Mouse (Mus musculus) E14TG2a.4 (cell line): Measurements from ENCODE around the gene Fastk.

ENCODE experiments used
- CTCF ChIP-seq: conservative IDR thresholded peaks from 2 replicates; pipeline ENCODE4 v1.5.1; 2014; ENCODE audit warnings: low read length
- NANOG ChIP-seq: IDR thresholded peaks from 2 replicates; pipeline ENCODE4 v1.6.1; 2014; ENCODE audit warnings: borderline replicate concordance, low read length, mixed read lengths
- POU5F1 ChIP-seq: IDR thresholded peaks from 2 replicates; pipeline ENCODE4 v1.6.1; 2014; ENCODE audit warnings: low read length, borderline replicate concordance

DNA sequence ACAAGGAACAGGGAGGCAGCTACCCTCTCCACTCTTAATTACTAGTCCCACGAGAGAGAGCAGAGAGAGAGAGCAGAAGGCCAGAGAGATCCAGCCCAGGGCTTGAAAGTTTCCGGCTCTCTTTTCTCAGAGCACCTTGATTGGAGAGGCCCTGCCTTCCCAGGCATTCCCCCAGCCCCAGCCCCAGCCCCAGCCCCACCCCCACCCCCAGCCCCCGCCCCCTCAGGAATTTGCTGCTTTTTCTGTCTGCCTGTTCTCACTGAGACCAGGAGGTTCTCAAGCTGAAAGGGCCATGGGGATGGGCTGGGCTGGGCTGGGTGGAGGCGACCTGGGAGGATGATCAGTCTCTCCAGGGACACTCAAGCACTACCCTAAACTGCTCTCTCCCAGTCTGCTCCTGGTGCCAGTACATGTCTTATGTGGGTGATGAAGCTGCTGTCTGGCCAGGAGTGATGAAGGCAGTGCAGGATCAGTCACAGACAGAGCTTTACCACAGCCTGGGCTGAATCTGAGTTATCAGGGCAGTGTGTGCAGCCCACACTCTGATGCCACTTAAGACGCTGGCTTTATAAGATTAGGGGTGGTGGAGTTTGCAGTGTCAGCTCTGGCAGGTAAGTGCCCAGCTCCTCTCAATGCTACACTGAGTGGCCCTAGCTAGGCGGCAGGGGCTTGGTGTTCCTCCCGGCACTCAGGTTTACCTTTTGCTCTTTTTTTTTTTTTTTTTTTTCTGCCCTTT, 28.0 kb upstream of the Fastk start:
- TF ChIP-seq CTCF = no peak
- no peak for TF ChIP-seq NANOG
- no peak for TF ChIP-seq POU5F1
